Mouse (Mus musculus) CH12.LX (cell line): ENCODE data around the gene Cyp4x1.

ENCODE experiments used
- CTCF ChIP-seq, 2 experiments: IDR thresholded peaks in 1 of 2; conservative IDR thresholded peaks in 1 of 2; 2 replicates each; pipeline ENCODE4 v1.5.1; 2011 to 2012; ENCODE audit warnings: low read depth in 2 of 2, low read length in 2 of 2, improper control_type of control experiment in 1 of 2, inconsistent platforms in 1 of 2, mild to moderate bottlenecking in 1 of 2, moderate library complexity in 1 of 2
- JUND ChIP-seq: conservative IDR thresholded peaks from 2 replicates; pipeline ENCODE4 v1.6.1; 2011; ENCODE audit warnings: low read depth, low read length, improper control_type of control experiment
- POLR2A ChIP-seq: IDR thresholded peaks from 2 replicates; pipeline ENCODE4 v1.6.1; 2011; ENCODE audit warnings: low read depth, mild to moderate bottlenecking, improper control_type of control experiment, low read length
- RCOR1 ChIP-seq: conservative IDR thresholded peaks from 2 replicates; pipeline ENCODE4 v1.6.1; 2012; ENCODE audit warnings: low read depth, mild to moderate bottlenecking, inconsistent platforms, low read length, improper control_type of control experiment
- ZMIZ1 ChIP-seq: IDR thresholded peaks from 2 replicates; pipeline ENCODE4 v1.6.1; 2012; ENCODE audit warnings: low read depth, mild to moderate bottlenecking, inconsistent platforms, low read length, improper control_type of control experiment

GRCm38 (mm10) chr4:115097146-115097496, 37.0 kb downstream of the Cyp4x1 start:
- TF ChIP-seq CTCF (conservative IDR thresholded peaks at IDR 0.05 in 1 of 2, IDR thresholded peaks at IDR 0.05 in 1 of 2; ENCODE audit: low read depth in 2 of 2, low read length in 2 of 2) (peak in 1 of 2 experiments; percentile 68; a peak in 2 of 4 replicates), JUND (no peak), RCOR1 (no peak), ZMIZ1 (no peak), POLR2A (no peak)
